12 mouse cellular contexts compared by ENCODE assay signal in genomic region chr7:3675228-3675548, GRCm38 (mm10). TPM values are rescaled to one million over a fixed set of nuclear protein-coding genes. Genes with fewer than 3 reads are reported as not detected.
DNase-seq lines count a peak whose midpoint lies in the region; ATAC-seq and TF ChIP-seq lines count a peak whose summit lies in the region.
"Had no signal": no experiment of that assay in that cellular context is flagged by ENCODE, and none has a peak within 500 bp of the region (broad histone marks: within the 10 kb centered on the region; RNA-seq: fewer than 3 reads in every experiment).

No protein-coding gene starts in this region.

- no peaks in the 10 kb centered on the region for H3K36me3 ChIP-seq in hindbrain, embryonic 12.5 days
- H3K36me3 ChIP-seq in hindbrain, embryonic 14.5 days (replicated peaks; ENCODE audit: control insufficient read depth, insufficient read depth), result peaks cover 21% of the 10 kb centered on the region
- no peaks in the 10 kb centered on the region for H3K36me3 ChIP-seq in liver, embryonic 11.5 days (ENCODE audit: control insufficient read depth, insufficient read depth, low read length)
- H3K36me3 ChIP-seq in liver, postnatal 0 days (replicated peaks; ENCODE audit: insufficient read depth, low read length), result no peaks in the 10 kb centered on the region

- no peaks in the 10 kb centered on the region for H3K27me3 ChIP-seq in hindbrain, embryonic 12.5 days
- H3K27me3 ChIP-seq in hindbrain, embryonic 14.5 days (ENCODE audit: control insufficient read depth, insufficient read depth, low read length), result no peaks in the 10 kb centered on the region
- no peaks in the 10 kb centered on the region for H3K27me3 ChIP-seq in liver, embryonic 11.5 days (replicated peaks; ENCODE audit: control insufficient read depth, insufficient read depth, low read length)
- H3K27me3 ChIP-seq in liver, postnatal 0 days (ENCODE audit: insufficient read depth, low read length), result no peaks in the 10 kb centered on the region
- H3K27me3 ChIP-seq: embryonic facial prominence, embryonic 15.5 days; liver, embryonic 15.5 days had no signal

- H3K9ac ChIP-seq in hindbrain, embryonic 12.5 days, result no peak overlapping the region
- H3K9ac ChIP-seq in hindbrain, embryonic 14.5 days, result no peak overlapping the region
- no peak overlapping the region for H3K9ac ChIP-seq in liver, embryonic 11.5 days (ENCODE audit: low read depth, low read length)
- no peak overlapping the region for H3K9ac ChIP-seq in liver, postnatal 0 days (replicated peaks)
- H3K9ac ChIP-seq: embryonic facial prominence, embryonic 15.5 days; forebrain, postnatal 0 days; liver, embryonic 15.5 days had no signal

- no peak overlapping the region for H3K4me3 ChIP-seq in hindbrain, embryonic 12.5 days
- no peak overlapping the region for H3K4me3 ChIP-seq in hindbrain, embryonic 14.5 days (replicated peaks; ENCODE audit: low read length)
- no peak overlapping the region for H3K4me3 ChIP-seq in liver, embryonic 11.5 days (ENCODE audit: low read depth, low read length)
- no peak overlapping the region for H3K4me3 ChIP-seq in liver, postnatal 0 days (ENCODE audit: low read depth, low read length)
- H3K4me3 ChIP-seq: embryonic facial prominence, embryonic 15.5 days; liver, embryonic 15.5 days had no signal

- H3K27ac ChIP-seq in hindbrain, embryonic 12.5 days, result no peak overlapping the region
- no peak overlapping the region for H3K27ac ChIP-seq in hindbrain, embryonic 14.5 days
- no peak overlapping the region for H3K27ac ChIP-seq in liver, embryonic 11.5 days (ENCODE audit: low read depth, low read length)
- no peak overlapping the region for H3K27ac ChIP-seq in liver, postnatal 0 days (ENCODE audit: low read depth)
- H3K27ac ChIP-seq: embryonic facial prominence, embryonic 15.5 days; liver, embryonic 15.5 days; macrophage had no signal

- DNase-seq in hindbrain, embryonic 14.5 days (ENCODE audit: low spot score), result no peak
- DNase-seq in liver, embryonic 11.5 days (ENCODE audit: low spot score), result no peak
- DNase-seq in liver, postnatal 0 days, result no peak
- no peak for DNase-seq in thymus, postnatal 0 days (ENCODE audit: low spot score)
- DNase-seq in lung, postnatal 10 days, result no peak

- H3K4me1 ChIP-seq in hindbrain, embryonic 12.5 days, result no peaks in the 10 kb centered on the region
- H3K4me1 ChIP-seq in hindbrain, embryonic 14.5 days (replicated peaks; ENCODE audit: control insufficient read depth, insufficient read depth, low read length), result no peaks in the 10 kb centered on the region
- H3K4me1 ChIP-seq in liver, embryonic 11.5 days (replicated peaks; ENCODE audit: control insufficient read depth, insufficient read depth, low read length), result no peaks in the 10 kb centered on the region; the same call in 1 of the 2 replicates
- H3K4me1 ChIP-seq in liver, postnatal 0 days (ENCODE audit: insufficient read depth), result no peaks in the 10 kb centered on the region
- H3K4me1 ChIP-seq: embryonic facial prominence, embryonic 15.5 days; liver, embryonic 15.5 days had no signal

- H3K9me3 ChIP-seq in hindbrain, embryonic 12.5 days (replicated peaks), result no peaks in the 10 kb centered on the region
- no peaks in the 10 kb centered on the region for H3K9me3 ChIP-seq in hindbrain, embryonic 14.5 days (ENCODE audit: control insufficient read depth, low read length)
- no peaks in the 10 kb centered on the region for H3K9me3 ChIP-seq in liver, embryonic 11.5 days (ENCODE audit: control insufficient read depth, low read length)
- no peaks in the 10 kb centered on the region for H3K9me3 ChIP-seq in liver, postnatal 0 days (ENCODE audit: low read length)
- H3K9me3 ChIP-seq: embryonic facial prominence, embryonic 15.5 days; liver, embryonic 15.5 days had no signal

- no peak overlapping the region for H3K4me2 ChIP-seq in hindbrain, embryonic 12.5 days (replicated peaks)
- H3K4me2 ChIP-seq in hindbrain, embryonic 14.5 days (replicated peaks), result no peak overlapping the region
- no peak overlapping the region for H3K4me2 ChIP-seq in liver, embryonic 11.5 days
- no peak overlapping the region for H3K4me2 ChIP-seq in liver, postnatal 0 days (ENCODE audit: low read depth, low read length)
- H3K4me2 ChIP-seq: embryonic facial prominence, embryonic 15.5 days; liver, embryonic 15.5 days had no signal

- no peak for TF ChIP-seq CTCF in liver, postnatal 0 days (IDR thresholded peaks at IDR 0.05; ENCODE audit: low read depth)

- no peak for TF ChIP-seq EP300 in liver, postnatal 0 days (IDR thresholded peaks at IDR 0.05; ENCODE audit: low read depth)

- WGBS in hindbrain, embryonic 12.5 days, result 75% methylated on average over 3 of the region's 3 CpGs
- WGBS in hindbrain, embryonic 14.5 days, result 74% methylated on average over 3 of the region's 3 CpGs
- WGBS in liver, embryonic 11.5 days, result 53% methylated on average over 3 of the region's 3 CpGs
- 63% methylated on average over 3 of the region's 3 CpGs for WGBS in liver, postnatal 0 days (ENCODE audit: insufficient replicate concordance)

- ATAC-seq in hindbrain, embryonic 12.5 days (ENCODE audit: low FRiP score), result peak; percentile 11
- ATAC-seq in hindbrain, embryonic 14.5 days (ENCODE audit: low FRiP score), result no peak; the same call in 1 of the 2 replicates
- peak; percentile 21; the same call in 1 of the 2 replicates for ATAC-seq in liver, embryonic 11.5 days (replicated peaks; ENCODE audit: low FRiP score)
- no peak for ATAC-seq in liver, postnatal 0 days
- peak; percentile 67 for ATAC-seq in common myeloid progenitor, adult 5-6 weeks (replicated peaks; ENCODE audit: low read depth, poor library complexity, severe bottlenecking)
- ATAC-seq in megakaryocyte, adult 5-6 weeks (ENCODE audit: poor library complexity, severe bottlenecking), result 0 out of 2 replicates have a peak, but pooled peaks have one; percentile 18

RNA-seq across cellular contexts. Expression of gene Tmc4, which starts 2.2 kb away (rescaled TPM):
- polyA plus RNA-seq in hindbrain, embryonic 12.5 days (2016; fragmentation: Nextera tagmentation; extraction: Ambion mirVana), result 5.5 and 6.7 TPM in 2 replicates
- 3.5 and 4.4 TPM in 2 replicates for polyA plus RNA-seq in hindbrain, embryonic 14.5 days (2014; fragmentation: Nextera tagmentation; extraction: Ambion mirVana)
- polyA plus RNA-seq in liver, embryonic 11.5 days (2014; fragmentation: Nextera tagmentation; extraction: Ambion mirVana), result 10.0 and 12.1 TPM in 2 replicates
- 4.7 and 5.0 TPM in 2 replicates for polyA plus RNA-seq in liver, postnatal 0 days (2015; fragmentation: Nextera tagmentation; extraction: Ambion mirVana)
- total RNA-seq in common myeloid progenitor, adult 5-6 weeks (2017), result 2.8 and 3.5 TPM in 2 replicates
- total RNA-seq in megakaryocyte, adult 5-6 weeks (2015), result 9.0 and 9.9 TPM in 2 replicates
- 9.8 and 11.8 TPM in 2 replicates for total RNA-seq in megakaryocyte, adult 5-6 weeks (2017)
- 12.5 TPM in 2 replicates for polyA plus RNA-seq in thymus, postnatal 0 days (2015; fragmentation: Nextera tagmentation; extraction: Ambion mirVana)

RNA-seq across cellular contexts. Expression of gene Leng1, which starts 9.5 kb away (rescaled TPM):
- 20.7 and 21.4 TPM in 2 replicates for polyA plus RNA-seq in hindbrain, embryonic 12.5 days (2016; fragmentation: Nextera tagmentation; extraction: Ambion mirVana)
- 10.5 and 11.7 TPM in 2 replicates for polyA plus RNA-seq in hindbrain, embryonic 14.5 days (2014; fragmentation: Nextera tagmentation; extraction: Ambion mirVana)
- 13.4 and 13.5 TPM in 2 replicates for polyA plus RNA-seq in liver, embryonic 11.5 days (2014; fragmentation: Nextera tagmentation; extraction: Ambion mirVana)
- polyA plus RNA-seq in liver, postnatal 0 days (2015; fragmentation: Nextera tagmentation; extraction: Ambion mirVana), result 7.0 and 7.8 TPM in 2 replicates
- 12.4 and 13.9 TPM in 2 replicates for total RNA-seq in common myeloid progenitor, adult 5-6 weeks (2017)
- 7.8 and 8.7 TPM in 2 replicates for total RNA-seq in megakaryocyte, adult 5-6 weeks (2015)
- total RNA-seq in megakaryocyte, adult 5-6 weeks (2017), result 9.4 and 15.4 TPM in 2 replicates
- polyA plus RNA-seq in thymus, postnatal 0 days (2015; fragmentation: Nextera tagmentation; extraction: Ambion mirVana), result 20.7 and 22.9 TPM in 2 replicates

RNA-seq across cellular contexts. Expression of gene Tsen34, which starts 17.5 kb away (rescaled TPM):
- polyA plus RNA-seq in hindbrain, embryonic 12.5 days (2016; fragmentation: Nextera tagmentation; extraction: Ambion mirVana), result 217 and 228 TPM in 2 replicates
- 263 and 275 TPM in 2 replicates for polyA plus RNA-seq in hindbrain, embryonic 14.5 days (2014; fragmentation: Nextera tagmentation; extraction: Ambion mirVana)
- 103 and 106 TPM in 2 replicates for polyA plus RNA-seq in liver, embryonic 11.5 days (2014; fragmentation: Nextera tagmentation; extraction: Ambion mirVana)
- 46.1 and 50.9 TPM in 2 replicates for polyA plus RNA-seq in liver, postnatal 0 days (2015; fragmentation: Nextera tagmentation; extraction: Ambion mirVana)
- total RNA-seq in common myeloid progenitor, adult 5-6 weeks (2017), result 22.9 and 29.2 TPM in 2 replicates
- 30.0 and 34.0 TPM in 2 replicates for total RNA-seq in megakaryocyte, adult 5-6 weeks (2015)
- total RNA-seq in megakaryocyte, adult 5-6 weeks (2017), result 25.3 and 28.3 TPM in 2 replicates
- 67.5 and 70.1 TPM in 2 replicates for polyA plus RNA-seq in thymus, postnatal 0 days (2015; fragmentation: Nextera tagmentation; extraction: Ambion mirVana)

RNA-seq across cellular contexts. Expression of gene Mboat7, which starts 18.1 kb away (rescaled TPM):
- 50.8 and 57.4 TPM in 2 replicates for polyA plus RNA-seq in hindbrain, embryonic 12.5 days (2016; fragmentation: Nextera tagmentation; extraction: Ambion mirVana)
- polyA plus RNA-seq in hindbrain, embryonic 14.5 days (2014; fragmentation: Nextera tagmentation; extraction: Ambion mirVana), result 80.4 and 93.7 TPM in 2 replicates
- polyA plus RNA-seq in liver, embryonic 11.5 days (2014; fragmentation: Nextera tagmentation; extraction: Ambion mirVana), result 35.7 and 36.7 TPM in 2 replicates
- 14.8 and 16.1 TPM in 2 replicates for polyA plus RNA-seq in liver, postnatal 0 days (2015; fragmentation: Nextera tagmentation; extraction: Ambion mirVana)
- 23.5 and 37.0 TPM in 2 replicates for total RNA-seq in common myeloid progenitor, adult 5-6 weeks (2017)
- 96.2 and 102 TPM in 2 replicates for total RNA-seq in megakaryocyte, adult 5-6 weeks (2015)
- total RNA-seq in megakaryocyte, adult 5-6 weeks (2017), result 47.2 and 55.7 TPM in 2 replicates
- polyA plus RNA-seq in thymus, postnatal 0 days (2015; fragmentation: Nextera tagmentation; extraction: Ambion mirVana), result 36.0 and 40.1 TPM in 2 replicates

RNA-seq across cellular contexts. Expression of gene Rps9, which starts 28.6 kb away (rescaled TPM):
- polyA plus RNA-seq in hindbrain, embryonic 12.5 days (2016; fragmentation: Nextera tagmentation; extraction: Ambion mirVana), result 989 and 1,031 TPM in 2 replicates
- 732 and 840 TPM in 2 replicates for polyA plus RNA-seq in hindbrain, embryonic 14.5 days (2014; fragmentation: Nextera tagmentation; extraction: Ambion mirVana)
- 1,767 and 1,846 TPM in 2 replicates for polyA plus RNA-seq in liver, embryonic 11.5 days (2014; fragmentation: Nextera tagmentation; extraction: Ambion mirVana)
- polyA plus RNA-seq in liver, postnatal 0 days (2015; fragmentation: Nextera tagmentation; extraction: Ambion mirVana), result 859 and 872 TPM in 2 replicates
- 1,976 and 2,051 TPM in 2 replicates for total RNA-seq in common myeloid progenitor, adult 5-6 weeks (2017)
- 1,476 and 1,615 TPM in 2 replicates for total RNA-seq in megakaryocyte, adult 5-6 weeks (2015)
- total RNA-seq in megakaryocyte, adult 5-6 weeks (2017), result 1,141 and 1,307 TPM in 2 replicates
- 2,079 and 2,116 TPM in 2 replicates for polyA plus RNA-seq in thymus, postnatal 0 days (2015; fragmentation: Nextera tagmentation; extraction: Ambion mirVana)

Comparison
In these comparisons a context has a peak if more than half of its experiments do, and no peak if none do; other contexts are left out.
1. ATAC-seq: peak in hindbrain, embryonic 12.5 days (single experiment), liver, embryonic 11.5 days (single experiment), common myeloid progenitor, adult 5-6 weeks (single experiment) and megakaryocyte, adult 5-6 weeks (single experiment); none in hindbrain, embryonic 14.5 days (single experiment) and liver, postnatal 0 days (single experiment).